Mouse (Mus musculus) liver, embryonic 11.5 days (tissue): ENCODE results near the gene Trpc4ap. TPM values are rescaled to one million over a fixed set of nuclear protein-coding genes. Genes with fewer than 3 reads are reported as not detected.

Experiments used
- ATAC-seq: fragments of 200-750 bp; cut with Nextera tagmentation; replicated peaks from 2 replicates; pipeline ENCODE4 v1.8.0; 2017; ENCODE audit warnings: moderate number of reproducible peaks, mild to moderate bottlenecking, moderate TSS enrichment, moderate library complexity; ENCODE audit not compliant: low FRiP score
- DNase-seq: peaks from one replicate; pipeline ENCODE4 v3.0.0-alpha.2; 2017; ENCODE audit warnings: low spot score
- H3K27ac ChIP-seq: fragments of 300-500 bp; sonication (generic); 2 replicates; pipeline ENCODE4 v1.5.1; 2014; ENCODE audit warnings: mild to moderate bottlenecking, low read depth, low read length, control low read depth
- H3K27me3 ChIP-seq: fragments of 300-500 bp; sonication (generic); replicated peaks from 2 replicates; pipeline ENCODE4 v1.6.1; 2014; ENCODE audit warnings: low read length, mixed read lengths; ENCODE audit not compliant: control insufficient read depth, insufficient read depth
- H3K36me3 ChIP-seq: fragments of 300-500 bp; sonication (generic); 2 replicates; pipeline ENCODE4 v1.6.1; 2014; ENCODE audit warnings: mild to moderate bottlenecking, low read length, moderate library complexity, mixed read lengths; ENCODE audit not compliant: control insufficient read depth, insufficient read depth
- H3K4me1 ChIP-seq: fragments of 300-500 bp; sonication (generic); replicated peaks from 2 replicates; pipeline ENCODE4 v1.6.1; 2014; ENCODE audit warnings: low read length, mixed read lengths; ENCODE audit not compliant: control insufficient read depth, insufficient read depth
- H3K4me2 ChIP-seq: fragments of 300-500 bp; sonication (generic); 2 replicates; pipeline ENCODE4 v1.6.1; 2014; ENCODE audit warnings: mild to moderate bottlenecking, control low read depth, moderate library complexity
- H3K4me3 ChIP-seq: fragments of 300-500 bp; sonication (generic); 2 replicates; pipeline ENCODE4 v1.5.1; 2014; ENCODE audit warnings: low read depth, low read length, control low read depth
- H3K9ac ChIP-seq: fragments of 300-500 bp; sonication (generic); 2 replicates; pipeline ENCODE4 v1.6.1; 2014; ENCODE audit warnings: low read depth, low read length, control low read depth
- H3K9me3 ChIP-seq: fragments of 300-500 bp; sonication (generic); 2 replicates; pipeline ENCODE4 v1.6.1; 2016; ENCODE audit warnings: low read length, inconsistent platforms, mixed read lengths; ENCODE audit not compliant: control insufficient read depth
- WGBS: fragments of 180-500 bp; shearing (Covaris S2); extraction: QIAGEN DNeasy Blood & Tissue Kit; methylation state at CpG from one replicate; pipeline ENCODE4 v1.1.7; 2014; 5-methylcytosine and 5-hydroxymethylcytosine counted together
- polyA plus RNA-seq: library from polyadenylated mRNA; unstranded; fragments of >200 nt; fragmentation: Nextera tagmentation; extraction: Ambion mirVana; gene quantifications from 2 replicates; pipeline ENCODE4 v1.2.1, GENCODE M21; 2014

Trpc4ap gene
- polyA plus RNA-seq, 1 experiment from 2014 or later: 103 TPM

GRCm38 (mm10) chr2:155673546-155673945 lies 18.6 kb downstream of the Trpc4ap start:
- ATAC-seq: no peak
- Histone ChIP-seq H3K4me1 (no peaks in the 10 kb centered on the region), H3K27ac (no peak overlapping the region), H3K27me3 (no peaks in the 10 kb centered on the region), H3K4me3 (no peak overlapping the region), H3K36me3 (peaks cover 5% of the 10 kb centered on the region; the same call in 1 of the 2 replicates), H3K9ac (no peak overlapping the region), H3K9me3 (no peaks in the 10 kb centered on the region), H3K4me2 (no peak overlapping the region)
- no peak for DNase-seq
- 25% methylated on average over 2 of the region's 2 CpGs for WGBS

DNA sequence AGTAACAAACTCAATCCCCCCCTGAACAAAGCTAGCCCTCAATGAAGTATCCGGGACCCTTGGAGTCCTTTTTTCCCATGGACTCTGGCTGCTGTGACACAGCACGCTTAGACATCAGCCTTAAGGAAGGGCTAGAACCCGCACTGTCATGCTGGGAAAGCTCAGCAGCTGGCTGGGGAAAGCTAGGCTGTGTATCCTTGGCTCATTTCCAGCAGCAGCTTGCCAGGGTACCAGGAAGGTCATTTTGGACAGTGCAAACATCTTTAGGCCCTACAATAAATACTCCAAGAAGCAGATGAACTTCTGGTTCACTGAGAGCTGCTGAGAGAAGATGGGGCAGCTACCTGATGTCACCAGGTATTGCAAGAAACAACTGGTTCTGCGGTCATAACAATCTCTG lies 20.9 kb downstream of the Trpc4ap start:
- no peaks in the 10 kb centered on the region for H3K9me3 ChIP-seq
- no peak overlapping the region for H3K4me2 ChIP-seq
- H3K4me3 ChIP-seq: no peak overlapping the region
- DNase-seq: no peak
- H3K9ac ChIP-seq: no peak overlapping the region
- ATAC-seq: no peak
- H3K27ac ChIP-seq: no peak overlapping the region
- no peaks in the 10 kb centered on the region for H3K27me3 ChIP-seq
- H3K36me3 ChIP-seq: peaks cover 11% of the 10 kb centered on the region; the same call in 1 of the 2 replicates
- WGBS: 92% methylated on average over 4 of the region's 4 CpGs
- no peaks in the 10 kb centered on the region for H3K4me1 ChIP-seq

- DNase-seq: no peak
- 76% methylated on average over 4 of the region's 4 CpGs for WGBS
- H3K4me1 ChIP-seq: no peaks in the 10 kb centered on the region
Measured at GRCm38 (mm10) chr2:155668461-155668860, 23.7 kb downstream of the Trpc4ap start.

DNA sequence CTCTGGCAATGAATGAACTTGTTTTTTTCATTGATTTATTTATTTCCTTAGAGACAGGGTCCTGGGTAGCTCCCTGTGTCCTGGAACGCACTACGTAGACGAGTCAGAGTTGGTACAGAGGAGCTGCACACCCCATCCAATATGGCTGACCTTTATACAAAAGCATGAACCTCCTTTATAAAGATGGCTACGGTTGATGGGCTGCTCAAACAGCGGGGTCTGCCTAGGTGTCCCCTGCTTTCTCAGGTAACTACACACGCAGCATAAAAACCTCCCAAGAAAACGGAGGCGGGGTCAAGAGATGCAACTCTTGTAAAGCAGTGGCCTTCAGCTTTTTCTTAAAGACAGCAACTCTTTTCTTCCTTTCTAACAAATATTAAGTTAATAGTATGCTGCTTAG lies 24.3 kb downstream of the Trpc4ap start:
- Histone ChIP-seq H3K4me3 (no peak overlapping the region), H3K9me3 (no peaks in the 10 kb centered on the region), H3K36me3 (peaks cover 17% of the 10 kb centered on the region; the same call in 1 of the 2 replicates), H3K4me1 (no peaks in the 10 kb centered on the region), H3K4me2 (no peak overlapping the region), H3K27ac (no peak overlapping the region), H3K27me3 (no peaks in the 10 kb centered on the region), H3K9ac (no peak overlapping the region)
- WGBS: 94% methylated on average over 8 of the region's 8 CpGs
- ATAC-seq: no peak
- DNase-seq: no peak

More at GRCm38 (mm10) chr2:155668461-155668860, 23.7 kb downstream of the Trpc4ap start:
- Histone ChIP-seq H3K36me3 (peaks cover 17% of the 10 kb centered on the region; the same call in 1 of the 2 replicates), H3K9me3 (no peaks in the 10 kb centered on the region), H3K27me3 (no peaks in the 10 kb centered on the region), H3K4me3 (no peak overlapping the region), H3K27ac (no peak overlapping the region), H3K4me2 (no peak overlapping the region), H3K9ac (no peak overlapping the region)
- ATAC-seq: no peak

- H3K27me3 ChIP-seq: no peaks in the 10 kb centered on the region
- no peak overlapping the region for H3K4me2 ChIP-seq
- no peak overlapping the region for H3K4me3 ChIP-seq
- H3K36me3 ChIP-seq: peaks cover 20% of the 10 kb centered on the region; the same call in 1 of the 2 replicates
- H3K4me1 ChIP-seq: no peaks in the 10 kb centered on the region
- no peak for DNase-seq
- ATAC-seq: no peak
- WGBS: 90% methylated on average over 6 of the region's 6 CpGs
- H3K9ac ChIP-seq: no peak overlapping the region
- H3K9me3 ChIP-seq: no peaks in the 10 kb centered on the region
- H3K27ac ChIP-seq: no peak overlapping the region
Measured at GRCm38 (mm10) chr2:155663910-155664460, 28.2 kb downstream of the Trpc4ap start.

GRCm38 (mm10) chr2:155663097-155663496 lies 29.1 kb downstream of the Trpc4ap start:
- H3K27ac ChIP-seq: no peak overlapping the region
- no peaks in the 10 kb centered on the region for H3K27me3 ChIP-seq
- H3K4me3 ChIP-seq: no peak overlapping the region
- WGBS: 36% methylated on average over 5 of the region's 5 CpGs
- H3K4me1 ChIP-seq: no peaks in the 10 kb centered on the region
- H3K9me3 ChIP-seq: no peaks in the 10 kb centered on the region
- H3K36me3 ChIP-seq: peaks cover 18% of the 10 kb centered on the region; the same call in 1 of the 2 replicates
- no peak for ATAC-seq
- no peak overlapping the region for H3K4me2 ChIP-seq
- no peak overlapping the region for H3K9ac ChIP-seq
- DNase-seq: no peak

DNA sequence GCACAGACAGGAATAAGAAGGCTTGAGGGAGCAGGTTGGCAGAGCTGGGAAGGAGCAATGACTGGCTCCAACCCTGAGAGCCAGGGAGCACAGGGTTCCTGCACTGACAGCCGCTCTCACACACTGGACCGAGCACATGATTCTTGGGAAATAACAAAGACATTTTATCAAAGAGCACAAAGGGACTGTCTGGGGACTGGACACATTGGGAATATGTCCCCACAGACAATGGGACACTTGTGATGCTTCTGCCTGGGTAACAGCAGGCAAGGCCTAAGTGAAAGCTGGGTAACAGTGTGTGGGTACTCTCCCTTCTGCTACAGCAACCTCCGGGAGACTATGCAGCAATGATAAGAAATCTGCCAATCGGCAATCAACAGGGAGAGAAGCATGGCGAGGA lies 29.8 kb downstream of the Trpc4ap start:
- 92% methylated on average over 5 of the region's 5 CpGs for WGBS
- ATAC-seq (no peak), DNase-seq (no peak)
- no peak overlapping the region for H3K4me3 ChIP-seq
- H3K9me3 ChIP-seq: no peaks in the 10 kb centered on the region
- H3K4me1 ChIP-seq: no peaks in the 10 kb centered on the region
- peaks cover 18% of the 10 kb centered on the region; the same call in 1 of the 2 replicates for H3K36me3 ChIP-seq
- H3K27me3 ChIP-seq: no peaks in the 10 kb centered on the region
- no peak overlapping the region for H3K4me2 ChIP-seq
- H3K9ac ChIP-seq: no peak overlapping the region
- H3K27ac ChIP-seq: no peak overlapping the region

DNA sequence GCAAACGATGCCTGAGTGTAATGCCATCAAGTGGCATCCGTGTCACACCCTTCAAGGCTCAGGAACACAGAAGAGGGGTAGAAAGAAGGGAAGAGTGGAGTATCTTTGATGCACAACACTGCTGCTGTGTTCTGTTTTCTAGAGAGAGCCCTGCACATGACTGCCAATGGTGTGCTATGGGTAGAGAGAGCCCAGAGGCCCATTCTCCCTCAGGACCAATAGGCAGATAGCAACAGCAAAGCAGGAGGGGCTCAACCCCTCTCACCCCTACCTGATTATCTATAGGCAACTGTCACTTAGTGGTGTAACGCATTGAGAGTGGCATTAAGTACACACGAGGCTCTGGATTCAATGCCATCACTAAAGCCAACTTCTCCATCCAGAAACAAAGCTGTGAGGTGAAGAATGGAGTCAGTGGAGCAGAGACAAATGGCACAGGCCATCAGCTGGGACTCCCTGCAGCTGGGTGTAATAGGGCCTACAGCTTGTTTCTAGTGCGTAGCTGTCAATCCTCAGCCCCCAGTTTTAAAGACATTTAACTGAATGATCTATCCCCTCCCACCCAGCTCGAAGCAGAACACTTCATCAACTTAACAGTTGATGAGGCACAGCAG lies 36.3 kb downstream of the Trpc4ap start:
- no peaks in the 10 kb centered on the region for H3K27me3 ChIP-seq
- H3K4me1 ChIP-seq: no peaks in the 10 kb centered on the region
- no peak overlapping the region for H3K27ac ChIP-seq
- no peak overlapping the region for H3K9ac ChIP-seq
- peaks cover 26% of the 10 kb centered on the region for H3K36me3 ChIP-seq
- 88% methylated on average over 6 of the region's 6 CpGs for WGBS
- no peaks in the 10 kb centered on the region for H3K9me3 ChIP-seq
- ATAC-seq (no peak), DNase-seq (no peak)
- H3K4me2 ChIP-seq: no peak overlapping the region
- H3K4me3 ChIP-seq: no peak overlapping the region

GRCm38 (mm10) chr2:155652618-155653017 lies 39.6 kb downstream of the Trpc4ap start:
- Histone ChIP-seq H3K9me3 (no peaks in the 10 kb centered on the region), H3K9ac (no peak overlapping the region), H3K36me3 (peaks cover 39% of the 10 kb centered on the region), H3K27ac (no peak overlapping the region), H3K4me1 (no peaks in the 10 kb centered on the region), H3K4me3 (no peak overlapping the region), H3K4me2 (no peak overlapping the region), H3K27me3 (no peaks in the 10 kb centered on the region)
- DNase-seq (no peak), ATAC-seq (no peak)
- WGBS: 94% methylated on average over 5 of the region's 5 CpGs
